Mouse (Mus musculus) megakaryocyte, embryonic 14.5 days (primary cell): ENCODE measurements around the gene 4933430I17Rik.

Experiments used
- FLI1 ChIP-seq: IDR thresholded peaks from 2 replicates; pipeline ENCODE4 v1.6.1; 2012; ENCODE audit warnings: low read length, inconsistent platforms, mixed read lengths
- GATA1 ChIP-seq: IDR thresholded peaks from 3 replicates; pipeline ENCODE4 v1.6.1; 2012; ENCODE audit warnings: mixed read lengths, low read length, inconsistent platforms, borderline replicate concordance

GRCm38 (mm10) chr4:62517538-62518415, 7.4 kb upstream of the 4933430I17Rik start:
- TF ChIP-seq FLI1 (no peak), GATA1 (no peak)
